Mouse (Mus musculus) layer of hippocampus, adult 11-12 months (tissue): ENCODE measurements at regions not wholly inside any gene's neighbourhood (a gene's known extent, or its start where the extent isn't known, plus 50 kb on each side); places are given as distances from the start of the nearest gene placed in this dataset.

ENCODE experiments used
- DNase-seq: peaks from one replicate; pipeline ENCODE4 v3.0.0; 2022; ENCODE audit warnings: low spot score

GRCm38 (mm10) chr10:16438414-16438813, 1284.6 kb upstream of the Cited2 start:
- DNase-seq: no peak

GRCm38 (mm10) chr10:16440932-16441640, 1281.9 kb upstream of the Cited2 start:
- no peak for DNase-seq

GRCm38 (mm10) chr10:16441661-16442072, 1281.4 kb upstream of the Cited2 start:
- DNase-seq: peak; percentile 16

- no peak for DNase-seq
These were observed 1279.1 kb upstream of the Cited2 start for GRCm38 (mm10) chr10:16443901-16444300.

GRCm38 (mm10) chr10:16467935-16468334, 1255.1 kb upstream of the Cited2 start:
- DNase-seq: peak; percentile 25

- no peak for DNase-seq
These were observed 1253.3 kb upstream of the Cited2 start for GRCm38 (mm10) chr10:16469711-16470110.

GRCm38 (mm10) chr10:16473952-16474521, 1249.0 kb upstream of the Cited2 start:
- no peak for DNase-seq

GRCm38 (mm10) chr10:16498580-16498979, 1224.4 kb upstream of the Cited2 start:
- no peak for DNase-seq

- DNase-seq: no peak
These were observed 1215.3 kb upstream of the Cited2 start for GRCm38 (mm10) chr10:16507681-16508080.

- DNase-seq: no peak
These were observed 1214.9 kb upstream of the Cited2 start for GRCm38 (mm10) chr10:16508161-16508560.

GRCm38 (mm10) chr10:16514656-16515055, 1208.4 kb upstream of the Cited2 start:
- no peak for DNase-seq

- no peak for DNase-seq
These were observed 1201.1 kb upstream of the Cited2 start for GRCm38 (mm10) chr10:16521895-16522294.

GRCm38 (mm10) chr10:16524101-16524500, 1198.9 kb upstream of the Cited2 start:
- DNase-seq: no peak

- no peak for DNase-seq
These were observed 1195.3 kb upstream of the Cited2 start for GRCm38 (mm10) chr10:16527693-16528092.

- no peak for DNase-seq
These were observed 1185.4 kb upstream of the Cited2 start for GRCm38 (mm10) chr10:16537660-16538059.

GRCm38 (mm10) chr10:16538379-16538778, 1184.6 kb upstream of the Cited2 start:
- DNase-seq: no peak

GRCm38 (mm10) chr10:16545445-16545844, 1177.6 kb upstream of the Cited2 start:
- DNase-seq: no peak

GRCm38 (mm10) chr10:16552861-16553635, 1170.0 kb upstream of the Cited2 start:
- no peak for DNase-seq

GRCm38 (mm10) chr10:16574568-16574967, 1148.5 kb upstream of the Cited2 start:
- DNase-seq: no peak

GRCm38 (mm10) chr10:16578554-16579078, 1144.4 kb upstream of the Cited2 start:
- no peak for DNase-seq

- no peak for DNase-seq
These were observed 1142.8 kb upstream of the Cited2 start for GRCm38 (mm10) chr10:16580200-16580599.

GRCm38 (mm10) chr10:16588833-16589232, 1134.2 kb upstream of the Cited2 start:
- DNase-seq: no peak

GRCm38 (mm10) chr10:16589399-16589798, 1133.6 kb upstream of the Cited2 start:
- DNase-seq: peak; percentile 19
